Mouse (Mus musculus) liver, embryonic 14.5 days (tissue): Measurements from ENCODE around the gene Gm5788.
"Not testable (repeated sequence)": the region's sequence is repeated elsewhere in the genome, so short reads cannot be mapped to it uniquely, and the experiment has no call there.

Experiments used
- CTCF ChIP-seq: IDR thresholded peaks from 2 replicates; pipeline ENCODE4 v1.5.1; 2016; ENCODE audit warnings: antibody characterized with exemption, low read depth, control low read depth
- EP300 ChIP-seq: IDR thresholded peaks from 2 replicates; pipeline ENCODE4 v1.6.1; 2016; ENCODE audit warnings: antibody characterized with exemption, low read depth

GRCm38 (mm10) chr12:87482482-87482881 lies 12.0 kb upstream of the Gm5788 start:
- not testable (repeated sequence) for TF ChIP-seq CTCF, EP300
